Mouse (Mus musculus) CH12.LX (cell line): ENCODE measurements at regions not wholly inside any gene's neighbourhood (a gene's known extent, or its start where the extent isn't known, plus 50 kb on each side); places are given as distances from the start of the nearest gene placed in this dataset.

Experiments
- DNase-seq: peaks from one replicate; pipeline ENCODE4 v3.0.0-alpha.2; 2013; ENCODE audit errors: extremely low read depth
- H3K27ac ChIP-seq: 2 replicates; pipeline ENCODE4 v1.5.1; 2012; ENCODE audit warnings: low read depth, mild to moderate bottlenecking, control low read depth, moderate library complexity; ENCODE audit not compliant: insufficient read depth
- H3K27me3 ChIP-seq: replicated peaks from 2 replicates; pipeline ENCODE3; 2012; ENCODE audit warnings: inconsistent platforms
- H3K36me3 ChIP-seq, 2 experiments: replicated peaks in 1 of 2; 2 replicates each; pipeline versions ENCODE3 to v1.6.1; 2012; ENCODE audit warnings: inconsistent platforms in 1 of 2, low read length in 1 of 2, mild to moderate bottlenecking in 1 of 2, mixed read lengths in 1 of 2, moderate library complexity in 1 of 2; ENCODE audit not compliant: control insufficient read depth in 1 of 2, insufficient read depth in 1 of 2
- H3K4me1 ChIP-seq, 2 experiments: 2 replicates each; pipeline ENCODE4 v1.6.1; 2012; ENCODE audit warnings: inconsistent platforms in 1 of 2, moderate library complexity in 1 of 2; ENCODE audit not compliant: insufficient read depth in 2 of 2, control insufficient read depth in 1 of 2
- H3K4me2 ChIP-seq: 2 replicates; pipeline ENCODE4 v1.6.1; 2012; ENCODE audit warnings: low read depth, mild to moderate bottlenecking, control low read depth; ENCODE audit not compliant: poor library complexity, insufficient read depth, severe bottlenecking
- H3K4me3 ChIP-seq, 3 experiments: fragments of 150-350 bp in 1 of 3; sonication (generic) in 1 of 3; replicated peaks in 1 of 3; 2 replicates each; pipeline versions ENCODE3 to v1.5.1; 2011 to 2012; ENCODE audit warnings: low read depth in 2 of 3, low read length in 2 of 3, mild to moderate bottlenecking in 2 of 3, moderate library complexity in 2 of 3, control low read depth in 1 of 3, improper control_type of control experiment in 1 of 3, inconsistent platforms in 1 of 3, mixed read lengths in 1 of 3; ENCODE audit not compliant: poor library complexity in 1 of 3
- H3K79me2 ChIP-seq: replicated peaks from 2 replicates; pipeline ENCODE4 v1.6.1; 2012; ENCODE audit warnings: mild to moderate bottlenecking, moderate library complexity; ENCODE audit not compliant: control insufficient read depth, poor library complexity, insufficient read depth, severe bottlenecking; ENCODE audit errors: extremely low read depth
- H3K9ac ChIP-seq: 2 replicates; pipeline ENCODE4 v1.6.1; 2012; ENCODE audit warnings: low read depth, mild to moderate bottlenecking, control low read depth, moderate library complexity; ENCODE audit not compliant: insufficient read depth
- H3K9me3 ChIP-seq: replicated peaks from 2 replicates; pipeline ENCODE3; 2012; ENCODE audit warnings: low read length, inconsistent platforms, mixed read lengths
- BHLHE40 ChIP-seq: IDR thresholded peaks from 2 replicates; pipeline ENCODE4 v1.6.1; 2011; ENCODE audit warnings: mild to moderate bottlenecking, low read depth, low read length, improper control_type of control experiment
- CHD1 ChIP-seq: IDR thresholded peaks from 2 replicates; pipeline ENCODE4 v1.6.1; 2012; ENCODE audit warnings: low read depth, low read length, improper control_type of control experiment, inconsistent platforms
- E2F4 ChIP-seq: IDR thresholded peaks from 2 replicates; pipeline ENCODE4 v1.6.1; 2011; ENCODE audit warnings: low read depth, low read length, improper control_type of control experiment; ENCODE audit not compliant: insufficient replicate concordance
- ELF1 ChIP-seq: IDR thresholded peaks from 2 replicates; pipeline ENCODE4 v1.6.1; 2014; ENCODE audit warnings: low read depth, mild to moderate bottlenecking, inconsistent platforms, low read length, improper control_type of control experiment
- HCFC1 ChIP-seq: IDR thresholded peaks from 2 replicates; pipeline ENCODE4 v1.6.1; 2012; ENCODE audit warnings: low read depth, mild to moderate bottlenecking, inconsistent platforms, low read length, improper control_type of control experiment
- JUND ChIP-seq: conservative IDR thresholded peaks from 2 replicates; pipeline ENCODE4 v1.6.1; 2011; ENCODE audit warnings: low read depth, low read length, improper control_type of control experiment
- KAT2A ChIP-seq: IDR thresholded peaks from 2 replicates; pipeline ENCODE4 v1.6.1; 2012; ENCODE audit warnings: low read length, improper control_type of control experiment, inconsistent platforms; ENCODE audit not compliant: insufficient replicate concordance
- MAFK ChIP-seq: IDR thresholded peaks from 2 replicates; pipeline ENCODE4 v1.6.1; 2011; ENCODE audit warnings: low read length, improper control_type of control experiment; ENCODE audit not compliant: insufficient replicate concordance
- MAX ChIP-seq: IDR thresholded peaks from 2 replicates; pipeline ENCODE4 v1.6.1; 2011; ENCODE audit warnings: low read length, improper control_type of control experiment
- MAZ ChIP-seq: IDR thresholded peaks from 2 replicates; pipeline ENCODE4 v1.6.1; 2012; ENCODE audit warnings: low read depth, mild to moderate bottlenecking, inconsistent platforms, low read length, improper control_type of control experiment, moderate library complexity
- MXI1 ChIP-seq: IDR thresholded peaks from 2 replicates; pipeline ENCODE4 v1.6.1; 2011; ENCODE audit warnings: mild to moderate bottlenecking, low read depth, low read length, improper control_type of control experiment
- NRF1 ChIP-seq: IDR thresholded peaks from 2 replicates; pipeline ENCODE4 v1.6.1; 2014; ENCODE audit warnings: low read depth, mild to moderate bottlenecking, inconsistent platforms, low read length, improper control_type of control experiment, moderate library complexity
- PAX5 ChIP-seq: IDR thresholded peaks from 2 replicates; pipeline ENCODE4 v1.6.1; 2012; ENCODE audit warnings: low read length, inconsistent platforms, mixed read lengths
- POLR2AphosphoS2 ChIP-seq: IDR thresholded peaks from 2 replicates; pipeline ENCODE4 v1.6.1; 2011; ENCODE audit warnings: low read depth, low read length, improper control_type of control experiment
- RCOR1 ChIP-seq: conservative IDR thresholded peaks from 2 replicates; pipeline ENCODE4 v1.6.1; 2012; ENCODE audit warnings: low read depth, mild to moderate bottlenecking, inconsistent platforms, low read length, improper control_type of control experiment
- TBP ChIP-seq: conservative IDR thresholded peaks from 2 replicates; pipeline ENCODE4 v1.6.1; 2011; ENCODE audit warnings: low read depth, low read length, improper control_type of control experiment
- TCF12 ChIP-seq: IDR thresholded peaks from 2 replicates; pipeline ENCODE4 v1.6.1; 2014; ENCODE audit warnings: low read depth, mild to moderate bottlenecking, inconsistent platforms, low read length, improper control_type of control experiment
- UBTF ChIP-seq: IDR thresholded peaks from 2 replicates; pipeline ENCODE4 v1.6.1; 2012; ENCODE audit warnings: low read depth, mild to moderate bottlenecking, inconsistent platforms, low read length, improper control_type of control experiment, moderate library complexity
- USF1 ChIP-seq: IDR thresholded peaks from 2 replicates; pipeline ENCODE4 v1.6.1; 2014; ENCODE audit warnings: low read depth, mild to moderate bottlenecking, inconsistent platforms, low read length, improper control_type of control experiment
- ZKSCAN1 ChIP-seq: IDR thresholded peaks from 2 replicates; pipeline ENCODE4 v1.6.1; 2012; ENCODE audit warnings: low read depth, inconsistent platforms, low read length, improper control_type of control experiment, borderline replicate concordance
- ZMIZ1 ChIP-seq: IDR thresholded peaks from 2 replicates; pipeline ENCODE4 v1.6.1; 2012; ENCODE audit warnings: low read depth, mild to moderate bottlenecking, inconsistent platforms, low read length, improper control_type of control experiment
- ZNF384 ChIP-seq: IDR thresholded peaks from 2 replicates; pipeline ENCODE4 v1.6.1; 2012; ENCODE audit warnings: low read depth, low read length, improper control_type of control experiment, inconsistent platforms
- dilution Hi-C: fragments of 300-500 bp; cut with MboI; formaldehyde crosslinking; loops from 2 replicates; pipeline ENCODE4 v1.14.3; 2020; ENCODE audit warnings: low sequenced_read_pairs; ENCODE audit not compliant: extremely low pct_unique_long_range_greater_than_20kb, extremely low pct_ligation_motif_present
- in situ Hi-C: fragments of 300-500 bp; cut with MboI; formaldehyde crosslinking; loops from 3 replicates; pipeline ENCODE4 v1.14.3; 2019; ENCODE audit warnings: low sequenced_read_pairs, low pct_ligation_motif_present, low pct_unique_long_range_greater_than_20kb, mixed read lengths

GRCm38 (mm10) chr14:45781850-45782249, 123.9 kb upstream of the Ddhd1 start:
- peaks cover 7% of the 10 kb centered on the region for H3K9me3 ChIP-seq
- no peaks in the 10 kb centered on the region for H3K4me1 ChIP-seq
- H3K27me3 ChIP-seq = no peaks in the 10 kb centered on the region
- H3K79me2 ChIP-seq = no peaks in the 10 kb centered on the region
- TF ChIP-seq MAFK (no peak), ELF1 (no peak), ZNF384 (no peak), PAX5 (no peak), USF1 (no peak), KAT2A (no peak), TBP (no peak), UBTF (no peak), MAZ (no peak), RCOR1 (no peak), E2F4 (no peak), MXI1 (no peak), NRF1 (no peak), POLR2AphosphoS2 (no peak), CHD1 (no peak)
- dilution Hi-C loops (no loop called here), in situ Hi-C loops (loop anchor here (10.0 kb wide), 1 partner anchor 217 kb away; no protein-coding TSS in a partner anchor)
- H3K27ac ChIP-seq = no peak overlapping the region
- no peak overlapping the region for H3K4me3 ChIP-seq
- DNase-seq = no peak
- H3K36me3 ChIP-seq = no peaks in the 10 kb centered on the region
- H3K9ac ChIP-seq = no peak overlapping the region
- no peak overlapping the region for H3K4me2 ChIP-seq

DNA sequence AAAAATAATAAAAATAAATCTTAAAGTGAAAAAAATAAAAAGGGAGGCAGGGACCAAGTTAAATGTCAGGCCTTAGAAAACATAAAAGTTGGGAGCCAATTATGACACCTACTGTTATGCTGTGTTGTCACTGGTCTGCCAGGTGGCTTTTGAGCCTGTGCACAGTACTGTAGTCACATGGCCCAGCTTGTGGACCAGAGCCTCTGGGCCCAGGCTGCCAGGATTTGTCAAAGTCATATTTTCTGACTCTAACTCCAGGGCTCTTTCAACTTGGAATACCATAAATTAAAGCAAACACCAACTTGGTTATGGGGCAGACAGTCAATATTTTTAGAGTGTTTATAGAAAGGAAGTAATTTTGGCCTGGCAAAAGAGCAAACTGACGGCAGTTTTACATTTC, 137.0 kb upstream of the Ddhd1 start:
- H3K9me3 ChIP-seq = no peaks in the 10 kb centered on the region
- no peak overlapping the region for H3K4me3 ChIP-seq
- no peak overlapping the region for H3K4me2 ChIP-seq
- in situ Hi-C loops = no loop called here
- no peaks in the 10 kb centered on the region for H3K4me1 ChIP-seq
- TF ChIP-seq HCFC1 (no peak), MAFK (no peak), BHLHE40 (no peak), JUND (no peak), ZKSCAN1 (no peak), ZMIZ1 (no peak), MAX (no peak), POLR2AphosphoS2 (no peak), TCF12 (no peak), CHD1 (no peak)
- dilution Hi-C loops = no loop called here
- no peak overlapping the region for H3K27ac ChIP-seq
- H3K27me3 ChIP-seq = no peaks in the 10 kb centered on the region
- H3K36me3 ChIP-seq = no peaks in the 10 kb centered on the region
- no peak for DNase-seq
- H3K9ac ChIP-seq = no peak overlapping the region
- no peaks in the 10 kb centered on the region for H3K79me2 ChIP-seq
